Mouse (Mus musculus) ES-Bruce4 (cell line): ENCODE results near the gene Disc1.

Source experiments
- EP300 ChIP-seq: IDR thresholded peaks from 2 replicates; pipeline ENCODE4 v1.6.1; 2011; ENCODE audit warnings: low read depth, low read length; ENCODE audit not compliant: insufficient read depth
- POLR2A ChIP-seq: IDR thresholded peaks from one replicate; pipeline ENCODE4 v1.8.1; 2011; ENCODE audit warnings: low read length; ENCODE audit not compliant: insufficient read depth

DNA sequence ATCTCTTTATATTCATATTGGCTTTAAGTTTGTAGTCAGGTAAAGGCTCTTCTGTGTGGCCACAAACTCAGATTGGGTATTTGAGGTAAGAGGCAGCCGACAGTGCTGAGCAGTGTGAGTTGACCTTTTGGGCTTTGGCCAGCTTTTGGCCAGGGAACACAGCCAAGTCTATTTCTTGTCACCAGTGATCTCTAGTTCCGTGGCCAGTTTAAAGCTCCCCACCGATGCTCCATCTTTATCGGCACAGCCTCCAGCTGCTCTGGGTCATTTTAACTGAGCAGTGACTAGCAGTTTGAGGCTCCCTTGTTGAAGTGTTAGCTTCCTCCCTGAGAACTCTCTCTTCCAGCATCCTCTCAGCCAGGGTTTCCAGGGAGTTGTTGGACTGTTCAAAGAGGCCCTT is 29.8 kb downstream of the Disc1 start:
- TF ChIP-seq EP300 (no peak), POLR2A (no peak)
